Mouse (Mus musculus): Measurements from ENCODE around the gene Gsdmc3. TPM values are rescaled to one million over a fixed set of nuclear protein-coding genes. Genes with fewer than 3 reads are reported as not detected.

Gene Gsdmc3
- polyA plus RNA-seq, 1 experiment from 2014 or later = not detected

Other genes with a start within 250 kb of the Gsdmc3 start
- not detected in 2 replicates for gene Gsdmc2, start 33.4 kb downstream of the Gsdmc3 start, polyA plus RNA-seq (2016; fragmentation: Nextera tagmentation; extraction: Ambion mirVana)
- not detected in 2 replicates for gene Gsdmc4, start 33.7 kb upstream of the Gsdmc3 start, polyA plus RNA-seq (2016; fragmentation: Nextera tagmentation; extraction: Ambion mirVana)
- gene Fam49b, start 181.9 kb upstream of the Gsdmc3 start, polyA plus RNA-seq (2016; fragmentation: Nextera tagmentation; extraction: Ambion mirVana) = 76.0 and 79.8 TPM in 2 replicates